Mouse (Mus musculus) G1E (cell line): ENCODE data around the gene Arntl2.

Experiments
- CTCF ChIP-seq: IDR thresholded peaks from 2 replicates; pipeline ENCODE4 v1.5.1; 2012; ENCODE audit warnings: low read depth, low read length, inconsistent platforms, mixed read lengths
- TAL1 ChIP-seq: conservative IDR thresholded peaks from 2 replicates; pipeline ENCODE4 v1.6.1; 2012; ENCODE audit warnings: low read depth, low read length, inconsistent platforms, mixed read lengths

GRCm38 (mm10) chr6:146797446-146797845 lies 1.6 kb downstream of the Arntl2 start:
- no peak for TF ChIP-seq CTCF
- TF ChIP-seq TAL1 = no peak
